Mouse (Mus musculus): ENCODE measurements around the gene Tmem150b. TPM values are rescaled to one million over a fixed set of nuclear protein-coding genes. Genes with fewer than 3 reads are reported as not detected.

The Tmem150b gene
- under 1 TPM in 1 of 2 experiments, not detected in 1; 0.10 TPM for total RNA-seq (2021)
- long read RNA-seq, experiment 1 = 0 reads
- long read RNA-seq, experiment 2, partial matches to known transcripts = 0 of 1 reads
- long read RNA-seq, experiment 2, other reads (novel, unspliced or antisense) = 1 of 1 reads

- DNase-seq = no peak
Measured at GRCm38 (mm10) chr7:4725169-4725568, at the start of gene Tmem150b. TSS of gene Tmem150b (minus strand) at chr7:4725249.

DNA sequence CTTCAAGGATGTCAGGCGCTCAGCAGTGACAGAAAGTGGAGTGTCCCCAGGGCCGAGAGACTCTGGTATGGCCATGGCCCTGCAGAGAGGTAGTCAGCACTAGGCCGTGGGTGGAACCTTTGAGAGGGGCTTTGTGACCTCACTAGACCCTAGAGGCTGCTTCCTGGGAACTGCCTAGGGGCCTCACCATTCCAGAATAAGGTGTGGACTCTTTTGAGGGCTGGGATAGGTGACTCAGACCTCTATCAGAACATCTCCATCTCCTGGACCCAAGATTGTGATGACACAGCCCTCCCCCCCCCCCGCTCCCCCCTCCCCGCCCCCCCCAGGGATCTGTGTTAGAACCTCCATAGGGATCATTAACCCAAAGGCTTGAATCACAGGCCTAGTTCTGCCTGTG, 46.2 kb upstream of the Tmem150b start, which contains the start of gene Fam71e2:
TSS of gene Fam71e2 (minus strand) at position 101 of the 400 bp plus-strand sequence.
- no peak for DNase-seq

- no peak for DNase-seq
Measured at GRCm38 (mm10) chr7:4764946-4765710, 40.1 kb upstream of the Tmem150b start.

GRCm38 (mm10) chr7:4759670-4760069, 34.6 kb upstream of the Tmem150b start:
- DNase-seq = no peak

- DNase-seq = peak; percentile 53 to 54
Measured at GRCm38 (mm10) chr7:4752821-4753570, 27.9 kb upstream of the Tmem150b start, which contains the start of gene Cox6b2. TSS of gene Cox6b2 (minus strand) at chr7:4753094.

DNA sequence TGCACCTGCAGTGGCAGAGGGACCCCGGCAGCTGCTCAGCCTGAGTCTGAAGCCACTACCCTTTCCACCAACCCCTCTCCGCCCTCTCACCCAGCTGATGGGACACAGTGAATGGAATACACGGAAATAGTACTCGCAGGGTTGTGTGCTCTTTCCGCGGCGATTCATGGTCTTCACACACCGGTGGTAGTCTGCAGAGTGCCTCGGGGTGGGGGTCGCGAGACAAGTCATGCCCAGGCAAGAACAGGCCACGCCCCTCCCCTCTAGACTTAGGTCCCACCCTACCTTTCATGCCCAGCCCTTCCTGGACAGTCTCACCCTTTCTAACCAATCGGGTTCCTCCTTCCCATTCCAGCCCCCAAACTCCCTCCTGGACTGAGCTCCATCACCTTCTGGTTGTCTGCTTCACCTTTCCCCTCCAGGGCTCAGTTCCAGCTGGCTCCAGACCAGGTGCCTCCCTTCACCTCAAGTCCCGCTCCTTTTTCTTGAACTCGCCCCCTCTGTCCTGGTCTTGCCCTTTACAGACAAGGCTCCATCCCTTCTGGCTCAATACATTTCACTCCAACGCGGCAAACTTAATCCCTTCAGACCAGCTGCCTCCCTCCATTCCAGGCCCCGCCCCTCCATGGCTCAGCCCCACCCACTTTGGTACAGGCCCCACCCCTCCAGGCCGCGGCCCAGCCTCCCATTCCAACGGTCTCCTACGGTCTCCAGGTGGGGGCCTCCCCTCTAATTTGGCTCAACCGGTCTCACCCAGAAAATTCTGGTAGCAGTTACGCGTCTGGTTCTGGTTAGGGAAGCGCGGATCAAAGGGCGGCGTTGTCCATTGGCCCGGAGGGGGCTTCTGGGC, 27.1 kb upstream of the Tmem150b start:
- DNase-seq = peak in 1 of 2 experiments; percentile 24

DNA sequence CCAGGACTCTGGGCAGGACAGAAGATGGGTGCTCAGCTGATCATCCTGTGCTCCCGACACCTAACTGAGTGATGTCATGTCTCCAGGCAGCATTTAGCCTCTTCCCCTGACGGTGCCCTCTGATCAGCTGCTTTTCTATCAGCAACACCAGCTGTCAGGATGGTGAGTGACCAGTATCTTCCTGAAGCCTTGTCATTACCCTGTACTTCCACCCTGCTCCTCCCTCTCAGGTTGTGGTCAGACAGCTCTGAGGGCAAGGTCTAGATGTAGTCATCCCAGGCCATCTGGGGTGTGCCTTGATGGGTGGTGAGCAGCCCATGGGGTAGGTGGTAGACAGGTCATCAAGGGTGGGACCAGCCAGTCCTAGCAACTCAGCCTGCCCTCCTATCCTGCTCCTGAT, 24.1 kb upstream of the Tmem150b start:
- DNase-seq = no peak

DNA sequence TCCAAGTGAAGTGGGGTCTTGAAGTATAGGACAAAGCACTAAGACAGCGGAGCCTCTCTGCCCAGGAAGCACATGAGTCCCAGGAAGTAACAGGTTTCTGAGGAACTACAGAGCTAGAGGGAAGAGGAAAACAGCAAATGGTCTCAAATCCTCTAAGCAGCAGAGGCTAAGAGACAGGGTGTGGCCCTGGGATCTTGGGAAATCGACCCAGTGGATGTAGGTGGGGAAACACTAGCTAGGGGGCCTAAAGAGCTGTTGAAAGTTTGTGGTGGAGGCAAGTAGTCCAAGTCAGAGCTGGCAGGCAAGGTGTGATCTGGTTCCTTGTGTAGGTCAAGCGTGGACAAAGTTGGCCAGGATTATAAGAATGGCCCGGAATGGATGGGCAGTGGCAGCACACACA, 23.3 kb upstream of the Tmem150b start:
- no peak for DNase-seq

- DNase-seq = no peak
Measured at GRCm38 (mm10) chr7:4747156-4747899, 22.3 kb upstream of the Tmem150b start.

DNA sequence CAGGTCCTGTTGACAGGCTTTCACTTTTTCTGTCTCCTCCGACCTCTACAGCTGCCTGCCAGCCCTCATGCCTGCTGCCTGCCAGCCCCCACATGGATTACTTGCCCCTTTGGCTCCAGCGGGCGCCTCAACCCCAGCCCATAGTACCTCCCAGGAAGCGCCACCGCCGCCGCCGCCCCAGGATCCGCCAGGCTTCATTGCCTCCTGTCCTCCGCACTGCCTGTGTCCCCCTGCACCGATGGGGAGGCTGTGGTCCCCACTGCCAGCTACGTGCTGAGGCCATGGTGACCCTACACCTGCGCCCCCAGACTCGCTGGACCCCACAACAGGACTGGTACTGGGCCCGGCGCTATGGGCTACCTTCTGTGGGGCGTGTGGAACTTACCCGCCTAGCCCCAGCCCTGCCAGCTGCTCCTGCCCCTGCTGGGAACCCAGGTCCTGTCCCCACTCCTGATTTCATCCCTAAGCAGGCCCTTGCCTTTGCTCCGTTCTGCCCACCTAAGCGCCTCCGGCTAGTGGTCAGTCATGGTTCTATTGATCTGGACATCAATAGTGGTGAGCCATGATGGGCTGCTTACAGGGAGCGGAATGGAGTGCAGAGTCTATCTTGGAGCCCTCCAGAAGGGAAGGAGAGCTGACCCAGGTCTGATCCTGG, 21.4 kb upstream of the Tmem150b start:
- DNase-seq = no peak

- DNase-seq = no peak
Measured at GRCm38 (mm10) chr7:4744886-4745285, 19.8 kb upstream of the Tmem150b start.

- no peak for DNase-seq
Measured at GRCm38 (mm10) chr7:4743354-4743753, 18.3 kb upstream of the Tmem150b start.

DNA sequence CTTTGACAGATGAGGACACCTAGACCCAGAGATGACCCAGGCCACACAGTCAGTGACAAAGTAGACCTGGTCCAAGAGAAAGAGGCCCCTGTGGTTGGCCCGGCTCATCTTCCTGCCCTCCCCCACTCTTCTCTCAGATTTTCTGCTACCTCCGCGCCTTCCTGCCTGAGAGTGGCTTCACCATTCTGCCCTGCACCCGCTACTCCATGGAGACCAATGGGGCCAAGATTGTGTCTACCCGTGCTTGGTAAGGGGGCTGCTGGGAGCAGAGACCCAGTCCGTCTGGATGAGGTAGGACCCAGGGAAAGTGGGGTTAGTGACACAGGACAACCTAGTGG, 17.4 kb upstream of the Tmem150b start:
- DNase-seq = no peak

GRCm38 (mm10) chr7:4741672-4742481, 16.8 kb upstream of the Tmem150b start:
- no peak for DNase-seq

- DNase-seq = peak; percentile 80 to 83
Measured at GRCm38 (mm10) chr7:4741151-4741550, 16.1 kb upstream of the Tmem150b start.

DNA sequence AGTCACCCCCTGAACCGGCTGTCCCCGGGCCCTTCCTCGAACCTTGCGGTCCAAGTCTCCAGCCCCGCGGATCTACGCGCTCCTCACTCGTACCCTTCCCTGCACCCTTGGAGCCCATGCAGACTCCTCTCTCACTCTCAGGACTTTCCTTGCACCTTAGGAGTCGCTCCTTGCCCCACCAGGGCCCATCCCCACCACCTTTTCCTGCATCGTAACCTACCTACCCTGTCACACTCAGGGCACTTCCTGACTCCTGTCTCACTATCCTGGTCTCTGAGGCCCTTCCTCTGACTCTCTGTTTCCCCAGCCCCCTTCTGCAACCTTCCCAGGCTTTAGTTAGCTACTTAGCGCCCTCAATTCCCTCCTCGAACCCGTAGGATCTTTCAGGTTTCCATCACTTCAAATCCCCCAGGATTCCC, 15.3 kb upstream of the Tmem150b start:
- no peak for DNase-seq

DNA sequence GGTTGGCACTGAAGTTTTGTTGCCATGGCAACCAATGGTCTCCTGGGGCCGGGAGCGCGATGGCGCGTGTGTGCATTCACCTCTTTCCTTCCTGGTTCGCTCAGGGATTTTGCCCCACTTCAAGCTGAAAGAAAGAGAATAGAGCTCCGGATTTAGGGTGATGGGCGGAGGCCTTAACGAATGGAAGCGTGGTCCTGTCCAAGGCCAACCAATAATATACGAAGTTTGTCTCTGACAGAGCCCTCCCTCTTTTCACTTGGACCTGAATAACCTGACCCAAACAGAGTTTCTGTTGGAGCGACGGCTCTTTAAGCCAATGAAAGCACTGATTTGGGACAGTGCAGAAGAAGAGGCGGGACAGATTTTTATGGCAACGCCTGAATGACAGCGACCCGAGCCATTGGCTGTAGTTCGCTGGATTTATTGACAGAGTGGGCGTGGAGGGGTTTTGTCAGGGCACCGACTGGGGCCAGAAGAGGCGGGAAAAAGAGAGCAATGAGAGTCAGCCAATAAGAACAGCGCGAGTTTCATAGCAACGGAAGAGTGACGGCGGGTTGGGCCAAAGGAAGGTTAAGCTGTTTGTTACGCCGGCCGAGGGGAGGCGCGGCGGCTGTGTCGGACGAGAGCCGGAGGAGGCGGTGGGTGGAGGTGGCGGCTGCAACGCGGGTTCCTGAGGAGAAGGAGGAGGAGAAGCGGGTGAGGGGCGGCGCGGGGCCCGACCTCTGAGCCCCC, 14.7 kb upstream of the Tmem150b start, which contains the start of gene Kmt5c:
TSS of gene Kmt5c (plus strand) at position 572 of the 732 bp plus-strand sequence.
- DNase-seq = peak; percentile 99 to 100

DNA sequence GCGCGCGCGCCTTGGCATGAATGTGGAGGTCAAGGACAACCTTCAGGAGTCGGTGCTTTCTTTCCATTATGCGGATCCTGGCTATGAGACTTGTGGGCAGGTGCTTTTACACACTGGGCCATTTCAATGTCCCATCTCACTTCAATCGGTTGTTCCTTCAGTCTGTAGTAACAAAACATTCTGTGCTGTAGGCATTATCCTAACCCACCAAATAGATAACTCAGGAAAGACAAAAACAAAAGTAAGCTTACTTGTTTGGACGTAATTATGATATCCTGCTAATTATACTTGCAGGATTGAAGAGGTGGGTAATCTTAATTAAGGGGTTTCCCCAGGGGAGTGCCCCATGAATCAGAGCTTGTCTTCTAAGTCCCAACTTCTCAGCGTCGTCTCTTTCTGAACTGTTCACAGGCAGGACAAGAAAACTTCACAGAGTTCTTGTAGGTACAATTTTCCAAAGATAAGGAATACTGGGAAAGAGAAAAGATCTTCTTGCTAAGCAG, 14.0 kb upstream of the Tmem150b start:
- DNase-seq = no peak

DNA sequence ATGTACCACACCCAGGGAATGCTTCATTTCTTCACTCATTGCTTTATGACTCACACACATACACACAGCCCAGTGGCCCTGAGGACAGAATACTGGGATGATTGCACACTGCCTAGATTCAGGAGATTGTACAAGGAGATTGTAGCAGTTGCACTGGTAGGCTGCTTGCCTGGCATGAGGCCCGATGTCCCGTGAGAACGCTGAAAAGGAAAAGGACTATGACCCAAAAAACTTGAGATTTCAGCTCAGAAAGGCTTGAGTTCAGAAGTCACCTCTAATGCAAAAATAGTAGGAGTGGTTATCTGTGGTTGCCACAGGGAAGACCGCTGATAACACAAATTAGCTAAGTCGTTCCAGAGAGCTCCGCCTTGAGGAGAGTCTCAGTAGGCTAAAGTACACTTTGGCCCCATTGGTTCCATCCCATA, 7.9 kb upstream of the Tmem150b start:
- no peak for DNase-seq
